Mouse (Mus musculus) splenic B cell, adult 2 months (primary cell): ENCODE data around the gene E130218I03Rik.
"Not testable (repeated sequence)": the region's sequence is repeated elsewhere in the genome, so short reads cannot be mapped to it uniquely, and the experiment has no call there.

Experiments
- DNase-seq: peaks from one replicate; pipeline ENCODE4 v3.0.0-alpha.2; 2011; ENCODE audit warnings: low read depth, low spot score
- H3K27me3 ChIP-seq: 2 replicates; pipeline ENCODE4 v1.6.1; 2012; ENCODE audit warnings: mild to moderate bottlenecking, low read length, moderate library complexity, mixed read lengths; ENCODE audit not compliant: control insufficient read depth, poor library complexity, insufficient read depth, severe bottlenecking
- H3K36me3 ChIP-seq: 2 replicates; pipeline ENCODE4 v1.6.1; 2012; ENCODE audit warnings: mild to moderate bottlenecking, low read length, moderate library complexity, mixed read lengths; ENCODE audit not compliant: control insufficient read depth, poor library complexity, insufficient read depth, severe bottlenecking

E130218I03Rik gene

GRCm38 (mm10) chr4:134257198-134258009 lies 13.9 kb downstream of the E130218I03Rik start:
- Histone ChIP-seq H3K36me3 (no peaks in the 10 kb centered on the region), H3K27me3 (peaks cover 2% of the 10 kb centered on the region; the same call in 1 of the 2 replicates)
- DNase-seq: no peak

- no peak for DNase-seq
- H3K27me3 ChIP-seq: no peaks in the 10 kb centered on the region
Measured at GRCm38 (mm10) chr4:134258354-134258753, 14.9 kb downstream of the E130218I03Rik start.

GRCm38 (mm10) chr4:134263191-134263590 lies 19.7 kb downstream of the E130218I03Rik start:
- Histone ChIP-seq H3K36me3 (no peaks in the 10 kb centered on the region), H3K27me3 (no peaks in the 10 kb centered on the region)
- peak; percentile 47 for DNase-seq

More at GRCm38 (mm10) chr4:134258354-134258753, 14.9 kb downstream of the E130218I03Rik start:
- no peaks in the 10 kb centered on the region for H3K36me3 ChIP-seq

GRCm38 (mm10) chr4:134265860-134266585 lies 22.6 kb downstream of the E130218I03Rik start:
- no peak for DNase-seq
- Histone ChIP-seq H3K27me3 (no peaks in the 10 kb centered on the region), H3K36me3 (no peaks in the 10 kb centered on the region)

GRCm38 (mm10) chr4:134268102-134268655 lies 24.7 kb downstream of the E130218I03Rik start:
- Histone ChIP-seq H3K27me3 (no peaks in the 10 kb centered on the region), H3K36me3 (no peaks in the 10 kb centered on the region)
- DNase-seq: no peak

- H3K27me3 ChIP-seq, H3K36me3 ChIP-seq: not testable (repeated sequence)
- peak; percentile 63 for DNase-seq
Measured at GRCm38 (mm10) chr4:134269622-134270021, 26.2 kb downstream of the E130218I03Rik start.

- Histone ChIP-seq H3K36me3 (no peaks in the 10 kb centered on the region), H3K27me3 (no peaks in the 10 kb centered on the region)
- DNase-seq: no peak
Measured at GRCm38 (mm10) chr4:134271979-134272378, 28.5 kb downstream of the E130218I03Rik start.

GRCm38 (mm10) chr4:134272731-134273416 lies 29.4 kb downstream of the E130218I03Rik start:
- peak; percentile 25 for DNase-seq
- Histone ChIP-seq H3K36me3 (peaks cover 2% of the 10 kb centered on the region; the same call in 1 of the 2 replicates), H3K27me3 (no peaks in the 10 kb centered on the region)

GRCm38 (mm10) chr4:134273417-134274345 lies 30.2 kb downstream of the E130218I03Rik start:
- Histone ChIP-seq H3K36me3 (peaks cover 2% of the 10 kb centered on the region; the same call in 1 of the 2 replicates), H3K27me3 (no peaks in the 10 kb centered on the region)
- peak; percentile 86 for DNase-seq

GRCm38 (mm10) chr4:134284942-134285341 lies 41.5 kb downstream of the E130218I03Rik start:
- H3K27me3 ChIP-seq: no peaks in the 10 kb centered on the region
- peaks cover 1% of the 10 kb centered on the region; the same call in 1 of the 2 replicates for H3K36me3 ChIP-seq
- DNase-seq: no peak

- DNase-seq: no peak
- Histone ChIP-seq H3K27me3 (no peaks in the 10 kb centered on the region), H3K36me3 (peaks cover 1% of the 10 kb centered on the region; the same call in 1 of the 2 replicates)
Measured at GRCm38 (mm10) chr4:134286226-134287167, 43.0 kb downstream of the E130218I03Rik start.

GRCm38 (mm10) chr4:134287168-134287564 lies 43.7 kb downstream of the E130218I03Rik start:
- Histone ChIP-seq H3K36me3 (peaks cover 1% of the 10 kb centered on the region; the same call in 1 of the 2 replicates), H3K27me3 (no peaks in the 10 kb centered on the region)
- peak; percentile 95 for DNase-seq

GRCm38 (mm10) chr4:134287575-134288025 lies 44.1 kb downstream of the E130218I03Rik start, which contains the start of gene Pdik1l:
Gene Pdik1l (minus strand): TSS chr4:134287895.
- Histone ChIP-seq H3K36me3 (peaks cover 1% of the 10 kb centered on the region; the same call in 1 of the 2 replicates), H3K27me3 (no peaks in the 10 kb centered on the region)
- DNase-seq: peak; percentile 81
